Mouse (Mus musculus): ENCODE results near the gene Trim31. TPM values are rescaled to one million over a fixed set of nuclear protein-coding genes. Genes with fewer than 3 reads are reported as not detected.

Trim31 gene
- total RNA-seq, 2 experiments from 2014 or later: not detected

- TF ChIP-seq CTCF (IDR thresholded peaks at IDR 0.05): no peak
- no peak overlapping the region for H3K4me3 ChIP-seq
- no peak overlapping the region for H3K27ac ChIP-seq
- intact Hi-C loops (cut with DNase I): no loop called here
- no peak for DNase-seq
Observed at GRCm38 (mm10) chr17:36903651-36904050, 5.7 kb downstream of the Trim31 start.

GRCm38 (mm10) chr17:36908235-36908634, 10.3 kb downstream of the Trim31 start:
- TF ChIP-seq CTCF (IDR thresholded peaks at IDR 0.05): no peak
- Histone ChIP-seq H3K4me3 (no peak overlapping the region), H3K27ac (no peak overlapping the region)
- intact Hi-C loops (cut with DNase I): no loop called here
- no peak for DNase-seq

GRCm38 (mm10) chr17:36909802-36910201, 11.9 kb downstream of the Trim31 start:
- Histone ChIP-seq H3K4me3 (no peak overlapping the region), H3K27ac (no peak overlapping the region)
- intact Hi-C loops (cut with DNase I): no loop called here
- no peak for TF ChIP-seq CTCF (IDR thresholded peaks at IDR 0.05)
- DNase-seq: no peak

GRCm38 (mm10) chr17:36912031-36912430, 14.1 kb downstream of the Trim31 start:
- no peak for DNase-seq
- Histone ChIP-seq H3K27ac (no peak overlapping the region), H3K4me3 (no peak overlapping the region)
- intact Hi-C loops (cut with DNase I): no loop called here
- no peak for TF ChIP-seq CTCF (IDR thresholded peaks at IDR 0.05)

- no peak overlapping the region for H3K27ac ChIP-seq
- DNase-seq: peak; percentile 75
- intact Hi-C loops (cut with DNase I): loop anchor here (2.0 kb wide), 1 partner anchor 83 kb away; no protein-coding TSS in a partner anchor
- no peak overlapping the region for H3K4me3 ChIP-seq
- peak; percentile 86 for TF ChIP-seq CTCF (IDR thresholded peaks at IDR 0.05)
Observed at GRCm38 (mm10) chr17:36914108-36914507, 16.2 kb downstream of the Trim31 start.

- peak; percentile 52 for DNase-seq
- Histone ChIP-seq H3K4me3 (no peak overlapping the region), H3K27ac (no peak overlapping the region)
- TF ChIP-seq CTCF (IDR thresholded peaks at IDR 0.05): peak; percentile 73
- intact Hi-C loops (cut with DNase I): loop anchor here (2.0 to 5.0 kb wide), 2 partner anchors 82 to 132 kb away; partner anchors contain the start of gene Gabbr1
Observed at GRCm38 (mm10) chr17:36915076-36915475, 17.2 kb downstream of the Trim31 start.

- DNase-seq: no peak
- Histone ChIP-seq H3K4me3 (no peak overlapping the region), H3K27ac (no peak overlapping the region)
- TF ChIP-seq CTCF (IDR thresholded peaks at IDR 0.05): no peak
- intact Hi-C loops (cut with DNase I): no loop called here
Observed at GRCm38 (mm10) chr17:36920239-36920638, 22.3 kb downstream of the Trim31 start.

- H3K27ac ChIP-seq: no peak overlapping the region
- TF ChIP-seq CTCF (IDR thresholded peaks at IDR 0.05): no peak
- intact Hi-C loops (cut with DNase I): no loop called here
Observed at GRCm38 (mm10) chr17:36922715-36923114, 24.8 kb downstream of the Trim31 start.

GRCm38 (mm10) chr17:36923491-36923890, 25.6 kb downstream of the Trim31 start:
- no peak overlapping the region for H3K4me3 ChIP-seq
- TF ChIP-seq CTCF (IDR thresholded peaks at IDR 0.05): no peak
- intact Hi-C loops (cut with DNase I): no loop called here
- H3K27ac ChIP-seq: no peak overlapping the region
- no peak for DNase-seq

More at GRCm38 (mm10) chr17:36922715-36923114, 24.8 kb downstream of the Trim31 start:
- H3K4me3 ChIP-seq: no peak overlapping the region
- no peak for DNase-seq

- intact Hi-C loops (cut with DNase I): no loop called here
- Histone ChIP-seq H3K27ac (no peak overlapping the region), H3K4me3 (no peak overlapping the region)
- DNase-seq: no peak
- no peak for TF ChIP-seq CTCF (IDR thresholded peaks at IDR 0.05)
Observed at GRCm38 (mm10) chr17:36927496-36928120, 29.7 kb downstream of the Trim31 start.

- TF ChIP-seq CTCF (IDR thresholded peaks at IDR 0.05): no peak
- no peak overlapping the region for H3K27ac ChIP-seq
- intact Hi-C loops (cut with DNase I): no loop called here
- DNase-seq: no peak
- H3K4me3 ChIP-seq: no peak overlapping the region
Observed at GRCm38 (mm10) chr17:36929236-36929932, 31.5 kb downstream of the Trim31 start.

GRCm38 (mm10) chr17:36930233-36930632, 32.3 kb downstream of the Trim31 start:
- Histone ChIP-seq H3K4me3 (no peak overlapping the region), H3K27ac (no peak overlapping the region)
- TF ChIP-seq CTCF (IDR thresholded peaks at IDR 0.05): no peak
- intact Hi-C loops (cut with DNase I): no loop called here
- DNase-seq: no peak

- DNase-seq: no peak
- TF ChIP-seq CTCF (IDR thresholded peaks at IDR 0.05): no peak
- no peak overlapping the region for H3K4me3 ChIP-seq
- no peak overlapping the region for H3K27ac ChIP-seq
- intact Hi-C loops (cut with DNase I): no loop called here
Observed at GRCm38 (mm10) chr17:36931130-36931529, 33.2 kb downstream of the Trim31 start.
